Mouse (Mus musculus): Measurements from ENCODE around the gene Gm2381. TPM values are rescaled to one million over a fixed set of nuclear protein-coding genes. Genes with fewer than 3 reads are reported as not detected.
"Not testable (repeated sequence)": the region's sequence is repeated elsewhere in the genome, so short reads cannot be mapped to it uniquely, and the experiment has no call there.

Gm2381 gene
- polyA plus RNA-seq (2015; fragmentation: Nextera tagmentation; extraction: Ambion mirVana) = not detected in 2 replicates

DNA sequence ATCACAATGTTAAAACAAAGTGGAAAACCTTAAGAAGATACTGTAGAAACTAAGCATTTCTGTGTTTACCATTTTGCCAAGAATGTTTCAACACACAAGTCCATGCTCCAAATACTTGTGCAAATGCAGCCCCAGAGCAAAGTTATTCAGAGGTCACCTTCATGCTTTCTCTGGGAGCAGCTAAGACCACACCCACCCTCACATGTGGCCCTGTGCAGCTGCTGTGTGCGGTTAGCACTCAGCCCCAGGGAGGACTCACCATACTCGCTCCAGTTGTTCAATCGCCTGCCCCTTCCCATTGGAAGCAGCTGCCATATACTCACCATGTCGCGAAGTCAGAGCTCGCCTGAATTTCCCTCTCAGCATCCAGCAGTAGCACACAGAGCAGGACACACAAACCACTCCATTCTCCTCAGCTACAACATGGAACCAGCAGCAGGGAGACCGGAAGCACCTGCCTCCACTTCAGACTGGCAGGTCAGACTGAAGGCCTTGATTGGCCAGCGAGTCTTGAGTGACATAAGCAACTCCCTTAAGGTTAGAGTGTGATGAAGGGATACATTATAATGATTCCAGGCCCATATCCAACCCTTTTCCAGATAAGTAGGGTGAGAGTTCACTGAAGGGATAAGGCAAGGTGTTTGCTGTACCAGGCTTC lies at the start of gene Gm2381:
Gene Gm2381, minus strand, starts transcription at position 434 of the 658 bp plus-strand sequence.
- H3K4me3 ChIP-seq (ENCODE audit: low read depth, low read length); H3K36me3 ChIP-seq (replicated peaks; ENCODE audit: insufficient read depth, low read length); H3K27me3 ChIP-seq (ENCODE audit: insufficient read depth, low read length); H3K27ac ChIP-seq (ENCODE audit: low read depth); H3K4me1 ChIP-seq (ENCODE audit: insufficient read depth); DNase-seq; H3K4me2 ChIP-seq (ENCODE audit: low read depth, low read length); H3K9me3 ChIP-seq (ENCODE audit: low read length); H3K9ac ChIP-seq (replicated peaks); ATAC-seq: not testable (repeated sequence)
- WGBS (ENCODE audit: insufficient replicate concordance) = 76% methylated on average over 8 of the region's 8 CpGs

DNA sequence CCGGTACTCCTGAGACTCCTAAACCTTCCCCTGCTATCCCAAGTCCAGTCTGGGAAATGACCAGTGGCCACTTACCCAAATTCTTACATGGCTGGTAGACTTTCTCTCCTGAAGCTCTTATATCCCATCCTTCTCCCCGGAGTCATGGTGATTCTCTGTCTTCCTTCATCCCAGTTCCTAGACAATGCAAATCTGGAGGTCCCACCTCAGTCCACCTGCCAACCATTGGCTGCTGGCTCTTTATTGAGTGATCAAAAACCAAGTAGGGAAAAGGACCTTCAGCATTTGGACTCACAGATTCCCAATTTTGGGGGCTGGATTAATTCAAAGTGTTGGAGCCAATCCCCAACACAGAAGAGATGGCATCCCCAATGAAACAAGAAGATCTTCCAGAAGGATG lies 31.0 kb upstream of the Gm2381 start:
- WGBS (ENCODE audit: insufficient replicate concordance) = 64% methylated on average over 2 of the region's 2 CpGs
- not testable (repeated sequence) for H3K4me1 ChIP-seq (ENCODE audit: insufficient read depth); H3K27ac ChIP-seq (ENCODE audit: low read depth); H3K4me2 ChIP-seq (ENCODE audit: low read depth, low read length); H3K9me3 ChIP-seq (ENCODE audit: low read length); DNase-seq; H3K27me3 ChIP-seq (ENCODE audit: insufficient read depth, low read length); H3K4me3 ChIP-seq (ENCODE audit: low read depth, low read length); H3K36me3 ChIP-seq (replicated peaks; ENCODE audit: insufficient read depth, low read length); H3K9ac ChIP-seq (replicated peaks); ATAC-seq

DNA sequence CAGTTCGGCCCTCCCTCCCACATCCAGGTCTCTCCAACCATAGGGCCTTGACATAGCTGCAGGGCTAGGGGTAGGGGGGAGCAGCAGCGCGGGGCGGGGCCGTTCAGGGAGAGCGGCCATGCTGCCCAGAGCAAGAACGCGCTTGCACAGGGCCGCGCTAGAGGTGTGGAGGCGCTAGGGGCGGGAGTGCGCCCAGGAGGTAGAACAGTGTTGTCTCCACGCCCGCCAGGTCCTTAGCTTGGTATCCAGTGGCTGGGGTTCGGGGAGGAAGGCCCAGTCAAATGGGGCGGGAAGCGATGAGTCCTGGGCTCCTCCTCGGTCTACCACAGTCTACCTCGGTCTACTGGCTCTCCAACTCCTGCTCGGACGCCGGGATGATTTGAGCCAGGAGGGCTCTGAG lies 11.1 kb upstream of the Gm2381 start:
- no peak for TF ChIP-seq EP300 (IDR thresholded peaks at IDR 0.05; ENCODE audit: low read depth)
- no peak for TF ChIP-seq CTCF (IDR thresholded peaks at IDR 0.05; ENCODE audit: low read depth)
- Histone ChIP-seq H3K4me2 (ENCODE audit: low read depth, low read length) (no peak overlapping the region), H3K9me3 (ENCODE audit: low read length) (peaks cover 3% of the 10 kb centered on the region; the same call in 1 of the 2 replicates), H3K36me3 (replicated peaks; ENCODE audit: insufficient read depth, low read length) (no peaks in the 10 kb centered on the region), H3K9ac (replicated peaks) (no peak overlapping the region), H3K4me1 (ENCODE audit: insufficient read depth) (no peaks in the 10 kb centered on the region), H3K27me3 (ENCODE audit: insufficient read depth, low read length) (no peaks in the 10 kb centered on the region), H3K27ac (ENCODE audit: low read depth) (no peak overlapping the region), H3K4me3 (ENCODE audit: low read depth, low read length) (no peak overlapping the region)
- DNase-seq = no peak
- no peak for ATAC-seq
- 44% methylated on average over 23 of the region's 23 CpGs for WGBS (ENCODE audit: insufficient replicate concordance)

DNA sequence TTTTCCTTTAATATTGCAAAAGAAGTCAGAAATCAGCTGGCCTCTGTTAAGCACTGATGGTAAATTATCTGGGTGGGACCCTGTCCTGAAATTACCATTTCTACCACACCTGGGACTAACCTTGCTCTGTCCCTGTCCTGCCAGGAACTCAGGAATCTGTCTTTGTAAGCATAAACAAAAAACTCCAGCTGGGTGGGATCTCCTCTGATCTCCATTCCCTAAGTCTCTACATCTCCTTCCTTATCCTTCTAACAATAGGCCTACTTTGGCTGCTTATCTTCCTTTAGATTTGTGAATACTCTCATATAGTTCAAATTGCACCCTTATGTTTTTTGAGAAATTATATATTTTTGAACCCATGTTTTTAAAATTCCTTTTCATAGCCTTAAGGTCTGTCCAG lies 28.7 kb downstream of the Gm2381 start:
- H3K4me3 ChIP-seq (ENCODE audit: low read depth, low read length) = not testable (repeated sequence)

DNA sequence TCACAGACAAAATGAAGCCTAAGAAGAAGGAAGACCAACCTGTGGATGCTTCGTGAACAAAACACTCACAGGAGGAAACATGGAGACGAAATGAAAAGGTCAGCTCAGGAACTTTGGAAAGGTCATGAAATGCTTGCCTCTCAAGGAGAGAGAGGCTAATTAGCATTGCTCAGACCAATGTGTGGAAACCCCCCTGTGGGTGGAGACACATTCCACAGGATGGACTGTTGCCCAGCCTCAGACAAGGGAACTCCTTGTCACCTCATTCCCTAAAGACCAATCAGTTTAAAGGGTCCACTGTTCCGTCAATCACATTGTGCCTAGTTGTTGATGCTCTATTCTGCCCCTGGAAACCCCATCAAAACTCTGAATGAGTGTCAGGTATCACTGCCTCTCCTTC lies 34.8 kb downstream of the Gm2381 start:
- DNase-seq = no peak
- no peak overlapping the region for H3K27ac ChIP-seq (ENCODE audit: low read depth)
- 64% methylated on average over 3 of the region's 3 CpGs for WGBS (ENCODE audit: insufficient replicate concordance)
- no peak overlapping the region for H3K4me3 ChIP-seq (ENCODE audit: low read depth, low read length)
- ATAC-seq = no peak
- H3K4me1 ChIP-seq (ENCODE audit: insufficient read depth) = no peaks in the 10 kb centered on the region
- no peak overlapping the region for H3K4me2 ChIP-seq (ENCODE audit: low read depth, low read length)
- no peak overlapping the region for H3K9ac ChIP-seq (replicated peaks)
- H3K36me3 ChIP-seq (replicated peaks; ENCODE audit: insufficient read depth, low read length) = no peaks in the 10 kb centered on the region
- no peaks in the 10 kb centered on the region for H3K27me3 ChIP-seq (ENCODE audit: insufficient read depth, low read length)
- TF ChIP-seq EP300 (IDR thresholded peaks at IDR 0.05; ENCODE audit: low read depth) (no peak), CTCF (IDR thresholded peaks at IDR 0.05; ENCODE audit: low read depth) (no peak)
- no peaks in the 10 kb centered on the region; the same call in 1 of the 2 replicates for H3K9me3 ChIP-seq (ENCODE audit: low read length)

More for the DNA sequence above, 28.7 kb downstream of the Gm2381 start:
- not testable (repeated sequence) for H3K9me3 ChIP-seq (ENCODE audit: low read length); H3K27me3 ChIP-seq (ENCODE audit: insufficient read depth, low read length); H3K36me3 ChIP-seq (replicated peaks; ENCODE audit: insufficient read depth, low read length); DNase-seq; H3K9ac ChIP-seq (replicated peaks); ATAC-seq; H3K27ac ChIP-seq (ENCODE audit: low read depth); H3K4me1 ChIP-seq (ENCODE audit: insufficient read depth); H3K4me2 ChIP-seq (ENCODE audit: low read depth, low read length)

DNA sequence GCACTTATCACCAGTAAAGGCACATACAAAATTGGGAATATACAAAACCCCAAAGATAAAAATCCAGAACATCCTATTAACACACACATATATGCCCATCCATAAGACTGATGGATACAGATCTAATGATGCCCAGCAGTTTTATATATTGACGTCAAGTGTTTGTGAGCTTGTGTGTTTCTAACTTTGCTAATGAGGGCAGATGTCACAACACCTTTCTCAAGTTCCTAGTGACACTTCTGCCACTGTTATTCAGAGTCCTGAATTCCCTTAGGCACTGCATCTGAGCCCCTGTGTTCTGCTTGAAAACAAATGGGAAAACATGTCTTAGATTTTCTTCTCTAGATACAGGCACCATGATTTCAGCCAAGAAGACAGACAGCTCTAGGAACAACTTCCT lies 73.6 kb downstream of the Gm2381 start, which contains the start of gene Vmn2r62:
Gene Vmn2r62, minus strand, starts transcription at position 101 of the 400 bp plus-strand sequence.
- not testable (repeated sequence) for H3K9ac ChIP-seq (replicated peaks); H3K27ac ChIP-seq (ENCODE audit: low read depth); H3K4me2 ChIP-seq (ENCODE audit: low read depth, low read length); H3K36me3 ChIP-seq (replicated peaks; ENCODE audit: insufficient read depth, low read length); H3K27me3 ChIP-seq (ENCODE audit: insufficient read depth, low read length); H3K9me3 ChIP-seq (ENCODE audit: low read length); DNase-seq; ATAC-seq; H3K4me1 ChIP-seq (ENCODE audit: insufficient read depth); H3K4me3 ChIP-seq (ENCODE audit: low read depth, low read length)
- WGBS (ENCODE audit: insufficient replicate concordance) = no CpG with 5 or more reads among the region's 1 CpGs

Other genes starting within 250 kb of the Gm2381 start
- gene Zfp976, start 224.6 kb downstream of the Gm2381 start, polyA plus RNA-seq (2015; fragmentation: Nextera tagmentation; extraction: Ambion mirVana) = 0.41 and 0.50 TPM in 2 replicates
- gene Zfp975, start 174.5 kb downstream of the Gm2381 start, polyA plus RNA-seq (2015; fragmentation: Nextera tagmentation; extraction: Ambion mirVana) = 1.5 and 1.6 TPM in 2 replicates
- gene Gm17067, start 140.2 kb downstream of the Gm2381 start, polyA plus RNA-seq (2015; fragmentation: Nextera tagmentation; extraction: Ambion mirVana) = not detected in 2 replicates
- gene Vmn2r62, start 73.7 kb downstream of the Gm2381 start, polyA plus RNA-seq (2015; fragmentation: Nextera tagmentation; extraction: Ambion mirVana) = not detected in 2 replicates
- not detected in 2 replicates for gene Vmn2r63, start 66.6 kb upstream of the Gm2381 start, polyA plus RNA-seq (2015; fragmentation: Nextera tagmentation; extraction: Ambion mirVana)
- not detected in 2 replicates for gene Gm9268, start 151.5 kb upstream of the Gm2381 start, polyA plus RNA-seq (2015; fragmentation: Nextera tagmentation; extraction: Ambion mirVana)
- gene Zfp936, start 247.0 kb upstream of the Gm2381 start, polyA plus RNA-seq (2015; fragmentation: Nextera tagmentation; extraction: Ambion mirVana) = not detected in 2 replicates

All from liver, postnatal 0 days (tissue).